In the genomic region with DNA sequence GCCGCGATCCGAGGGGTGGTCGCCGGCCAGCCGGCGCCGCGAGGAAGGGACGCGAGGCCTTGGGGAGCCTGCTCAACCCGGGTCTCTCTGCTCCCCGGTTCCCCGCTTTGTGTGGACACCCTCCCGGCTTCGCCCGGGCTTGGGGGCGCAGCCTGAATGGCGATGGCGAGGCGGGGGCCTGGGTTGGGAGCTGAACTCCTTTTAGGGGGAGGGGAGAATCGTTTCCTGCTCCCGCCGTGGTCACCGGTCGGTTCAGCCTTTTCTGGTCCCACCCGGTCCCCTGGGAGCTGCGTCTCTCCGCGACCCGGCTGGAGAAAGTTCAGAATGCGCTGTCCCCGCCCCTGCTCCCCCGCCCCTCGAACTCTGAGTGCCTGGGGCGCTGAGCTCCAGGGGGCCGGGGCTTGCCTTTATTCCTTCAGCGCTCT, we compare ENCODE assay signal across 8 mouse cellular contexts. TPM values are rescaled to one million over a fixed set of nuclear protein-coding genes. Genes with fewer than 3 reads are reported as not detected.
A peak's percentile ranks its signal among the peaks of the same experiment; 100 is the strongest.
DNase-seq lines count a peak whose midpoint lies in the region; ATAC-seq lines count a peak whose summit lies in the region.

No protein-coding gene starts in this region.

- peak; percentile 79 for DNase-seq in 3134 (ENCODE audit: extremely low read depth, insufficient read length, low spot score)
- DNase-seq in ZHBTc4 (ENCODE audit: low read depth, low spot score) = peak; percentile 92
- DNase-seq in embryo, embryonic 11.5 days (ENCODE audit: low read depth, low spot score) = peak; percentile 37
- peak; percentile 89 for DNase-seq in heart, adult 8-10 months (ENCODE audit: low spot score)
- peak; percentile 71 to 74 for DNase-seq in kidney, adult 8-10 months
- peak; percentile 55 for DNase-seq in ovary, postnatal 14 days (ENCODE audit: low spot score)
- peak; percentile 70 for DNase-seq in thymus, postnatal 4 days

- no peaks in the 10 kb centered on the region for H3K36me3 ChIP-seq in liver, embryonic 15.5 days (replicated peaks)

- under 1% methylated on average over 38 of the region's 38 CpGs for WGBS in liver, embryonic 15.5 days (ENCODE audit: insufficient replicate concordance)

- peak overlapping the region; percentile 59 for H3K4me3 ChIP-seq in liver, embryonic 15.5 days (replicated peaks)

- H3K9ac ChIP-seq in liver, embryonic 15.5 days = peak overlapping the region; percentile 27; the same call in 1 of the 2 replicates

- no peak for ATAC-seq in liver, embryonic 15.5 days (ENCODE audit: insufficient read depth)

- peaks cover 89% of the 10 kb centered on the region for H3K27me3 ChIP-seq in liver, embryonic 15.5 days

- H3K4me1 ChIP-seq in liver, embryonic 15.5 days (replicated peaks) = peaks cover 18% of the 10 kb centered on the region

- no peak overlapping the region for H3K27ac ChIP-seq in liver, embryonic 15.5 days (replicated peaks)

- H3K4me2 ChIP-seq in liver, embryonic 15.5 days = peak overlapping the region; percentile 75

- no peaks in the 10 kb centered on the region for H3K9me3 ChIP-seq in liver, embryonic 15.5 days (replicated peaks)

RNA-seq across cellular contexts. Expression of a gene that starts 1.8 kb away (rescaled TPM):
- total RNA-seq in heart, adult 8-10 months (2022) = 10 to 100 TPM; 47.5 to 55.7 (median 51.0) TPM
- polyA plus RNA-seq in liver, embryonic 15.5 days (2015; fragmentation: Nextera tagmentation; extraction: Ambion mirVana) = 1.1 and 1.5 TPM in 2 replicates

RNA-seq across cellular contexts. Expression of a gene that starts 31.5 kb away (rescaled TPM):
- 10 to 100 TPM; 39.8 to 44.7 (median 41.8) TPM for total RNA-seq in heart, adult 8-10 months (2022)
- polyA plus RNA-seq in liver, embryonic 15.5 days (2015; fragmentation: Nextera tagmentation; extraction: Ambion mirVana) = 8.3 and 8.6 TPM in 2 replicates

RNA-seq across cellular contexts. Expression of a gene that starts 52.4 kb away (rescaled TPM):
- total RNA-seq in heart, adult 8-10 months (2022) = 100 to 1,000 TPM in 3 of 4 experiments, 10 to 100 TPM in 1; 97.6 to 103 (median 102) TPM
- polyA plus RNA-seq in liver, embryonic 15.5 days (2015; fragmentation: Nextera tagmentation; extraction: Ambion mirVana) = 108 and 113 TPM in 2 replicates

Comparison
In these comparisons a context has a peak if more than half of its experiments do, and no peak if none do; other contexts are left out.
1. DNase-seq: peak in every context shown above with its lines; median percentile 92 in ZHBTc4; 89 in heart, adult 8-10 months; 79 in 3134; 72 in kidney, adult 8-10 months; 70 in thymus, postnatal 4 days; 55 in ovary, postnatal 14 days; 37 in embryo, embryonic 11.5 days.